31 mouse cellular contexts compared by ENCODE assay signal in the genomic region with DNA sequence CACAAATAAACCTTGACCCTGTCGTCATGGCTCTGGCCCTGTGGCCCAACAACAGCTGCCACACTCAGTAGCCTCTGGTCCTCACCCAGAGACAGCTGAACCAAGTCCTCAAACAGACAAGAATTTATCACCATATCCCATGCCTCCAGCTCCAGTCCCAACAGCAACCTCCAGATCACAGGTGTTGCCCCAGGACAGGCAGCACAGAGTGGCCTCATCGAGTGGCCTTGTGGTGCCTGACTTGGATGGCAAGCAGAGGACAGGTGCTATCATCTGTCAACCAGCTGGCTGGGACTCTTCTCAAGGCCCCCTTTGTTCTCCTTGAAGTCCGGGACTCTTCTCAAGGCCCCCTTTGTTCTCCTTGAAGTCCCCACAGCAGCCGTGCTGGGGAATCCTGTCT. TPM values are rescaled to one million over a fixed set of nuclear protein-coding genes. Genes with fewer than 3 reads are reported as not detected.
DNase-seq lines count a peak whose midpoint lies in the region; ATAC-seq and TF ChIP-seq lines count a peak whose summit lies in the region.
"Had no signal": no experiment of that assay in that cellular context is flagged by ENCODE, and none has a peak within 500 bp of the region (broad histone marks: within the 10 kb centered on the region; RNA-seq: fewer than 3 reads in every experiment).

No protein-coding gene starts in this region.

- H3K4me2 ChIP-seq in midbrain, postnatal 0 days (ENCODE audit: low read depth, low read length, poor library complexity, severe bottlenecking): no peak overlapping the region
- H3K4me2 ChIP-seq in limb, embryonic 14.5 days (replicated peaks; ENCODE audit: low read depth, low read length, severe bottlenecking): no peak overlapping the region
- H3K4me2 ChIP-seq: liver, embryonic 13.5 days; midbrain, embryonic 13.5 days; neural tube, embryonic 13.5 days had no signal

- WGBS in midbrain, embryonic 10.5 days: 65% methylated on average over 4 of the region's 4 CpGs
- WGBS in midbrain, postnatal 0 days: 41% methylated on average over 4 of the region's 4 CpGs
- WGBS in limb, embryonic 14.5 days: 45% methylated on average over 4 of the region's 4 CpGs

- H3K27me3 ChIP-seq in midbrain, embryonic 10.5 days (ENCODE audit: low read depth, poor library complexity, severe bottlenecking): no peaks in the 10 kb centered on the region
- no peaks in the 10 kb centered on the region for H3K27me3 ChIP-seq in midbrain, postnatal 0 days (ENCODE audit: insufficient read depth, low read length)
- no peaks in the 10 kb centered on the region for H3K27me3 ChIP-seq in limb, embryonic 14.5 days (ENCODE audit: control insufficient read depth, insufficient read depth, low read length)
- H3K27me3 ChIP-seq: liver, embryonic 13.5 days; midbrain, embryonic 13.5 days; neural tube, embryonic 13.5 days had no signal

- intact Hi-C loops in gastrocnemius, postnatal 14 days (cut with DNase I; ENCODE audit: low total_unique reads): loop anchor here (5.0 kb wide), 1 partner anchor 34 kb away; the partner anchor contains the start of gene Hip1

- H3K4me1 ChIP-seq in midbrain, embryonic 10.5 days: peaks cover 4% of the 10 kb centered on the region
- no peaks in the 10 kb centered on the region for H3K4me1 ChIP-seq in midbrain, postnatal 0 days (ENCODE audit: insufficient read depth, low read length)
- H3K4me1 ChIP-seq in limb, embryonic 14.5 days (ENCODE audit: control insufficient read depth, insufficient read depth, low read length): peaks cover 15% of the 10 kb centered on the region
- H3K4me1 ChIP-seq: liver, embryonic 13.5 days had no signal

- H3K27ac ChIP-seq in midbrain, embryonic 10.5 days (replicated peaks): peak overlapping the region; percentile 57
- H3K27ac ChIP-seq in midbrain, postnatal 0 days (ENCODE audit: low read depth, low read length): no peak overlapping the region
- no peak overlapping the region for H3K27ac ChIP-seq in limb, embryonic 14.5 days (replicated peaks; ENCODE audit: low read depth, low read length)
- H3K27ac ChIP-seq: layer of hippocampus, adult 2 months; liver, embryonic 13.5 days; midbrain, embryonic 13.5 days; neural tube, embryonic 13.5 days had no signal

- peaks cover 13% of the 10 kb centered on the region for H3K36me3 ChIP-seq in midbrain, embryonic 10.5 days
- no peaks in the 10 kb centered on the region for H3K36me3 ChIP-seq in midbrain, postnatal 0 days (ENCODE audit: insufficient read depth, low read length)
- peaks cover 13% of the 10 kb centered on the region; the same call in 1 of the 2 replicates for H3K36me3 ChIP-seq in limb, embryonic 14.5 days (ENCODE audit: control insufficient read depth, insufficient read depth, low read length)
- H3K36me3 ChIP-seq: liver, embryonic 13.5 days had no signal

- DNase-seq in gastrocnemius, postnatal 14 days: peak; percentile 29
- no peak for DNase-seq in gastrocnemius, adult 8-10 months (ENCODE audit: low spot score in 2 of 2)
- no peak for DNase-seq in midbrain, embryonic 10.5 days (ENCODE audit: low spot score)
- DNase-seq in midbrain, postnatal 0 days (ENCODE audit: low spot score): no peak
- no peak for DNase-seq in limb, embryonic 14.5 days (ENCODE audit: low spot score)
- no peak for DNase-seq in c-Kit-positive CD71-positive TER-119-positive erythroid progenitor cells, embryonic 14.5 days (ENCODE audit: low spot score)
- no peak for DNase-seq in cerebellum, postnatal 4 days (ENCODE audit: low spot score in 2 of 2)
- DNase-seq: adrenal gland, adult 8-10 months; cerebellum, adult 8-10 months; kidney, postnatal 25 days; liver, embryonic 13.5 days; lung, adult 2 months; lung, postnatal 14 days; thymus, adult 2 months; thymus, postnatal 4 days had no signal

- no peak overlapping the region for H3K9ac ChIP-seq in midbrain, postnatal 0 days (replicated peaks; ENCODE audit: low read length, poor library complexity, severe bottlenecking)
- no peak overlapping the region for H3K9ac ChIP-seq in limb, embryonic 14.5 days (ENCODE audit: low read depth, low read length, severe bottlenecking)
- H3K9ac ChIP-seq: liver, embryonic 13.5 days; midbrain, embryonic 13.5 days; neural tube, embryonic 13.5 days had no signal

- no peak for ATAC-seq in midbrain, postnatal 0 days (ENCODE audit: low FRiP score)
- peak; percentile 76 for ATAC-seq in limb, embryonic 14.5 days (ENCODE audit: low FRiP score, low read depth)
- ATAC-seq: activated CD4-positive, CD25-positive, alpha-beta regulatory T cell, adult 4 months; intestine, postnatal 0 days; midbrain, embryonic 13.5 days had no signal

- H3K9me3 ChIP-seq in midbrain, embryonic 10.5 days (replicated peaks): peaks cover 14% of the 10 kb centered on the region; the same call in 1 of the 2 replicates
- no peaks in the 10 kb centered on the region for H3K9me3 ChIP-seq in midbrain, postnatal 0 days (ENCODE audit: low read length)
- H3K9me3 ChIP-seq in limb, embryonic 14.5 days (ENCODE audit: control insufficient read depth, low read length): peaks cover 10% of the 10 kb centered on the region; the same call in 1 of the 2 replicates

- no peak overlapping the region for H3K4me3 ChIP-seq in midbrain, embryonic 10.5 days
- H3K4me3 ChIP-seq in midbrain, postnatal 0 days (ENCODE audit: low read depth, low read length): no peak overlapping the region
- H3K4me3 ChIP-seq in limb, embryonic 14.5 days (replicated peaks; ENCODE audit: low read length): no peak overlapping the region
- H3K4me3 ChIP-seq: layer of hippocampus, adult 2 months; liver, embryonic 13.5 days; midbrain, embryonic 13.5 days; neural tube, embryonic 13.5 days had no signal

- TF ChIP-seq POLR2A in limb, embryonic 14.5 days (IDR thresholded peaks at IDR 0.05; ENCODE audit: borderline replicate concordance, extremely low read depth, insufficient read depth, insufficient read length): no peak

- no peak for TF ChIP-seq CTCF in midbrain, postnatal 0 days (IDR thresholded peaks at IDR 0.05)

RNA-seq across cellular contexts. Expression of gene Hip1, which starts 31.8 kb away (rescaled TPM):
- 10 to 100 TPM; 54.1 to 58.9 TPM for total RNA-seq in gastrocnemius, postnatal 14 days (2021)
- total RNA-seq in gastrocnemius, adult 8-10 months (2022): 10 to 100 TPM; 14.7 to 17.2 (median 16.0) TPM
- 64.9 and 73.0 TPM in 2 replicates for polyA plus RNA-seq in midbrain, embryonic 10.5 days (2016; fragmentation: Nextera tagmentation; extraction: Ambion mirVana)
- 122 and 126 TPM in 2 replicates for total RNA-seq in midbrain, postnatal 0 days (2014; rRNA removed)
- 24.9 and 28.3 TPM in 2 replicates for polyA plus RNA-seq in midbrain, postnatal 0 days (2015; fragmentation: Nextera tagmentation; extraction: Ambion mirVana)
- 45.9 and 56.9 TPM in 2 replicates for polyA plus RNA-seq in limb, embryonic 14.5 days (2012; rRNA removed)
- polyA plus RNA-seq in limb, embryonic 14.5 days (2014; fragmentation: Nextera tagmentation; extraction: Ambion mirVana): 47.0 and 49.1 TPM in 2 replicates

RNA-seq across cellular contexts. Expression of gene Ccl26, which starts 50.2 kb away (rescaled TPM):
- total RNA-seq in gastrocnemius, postnatal 14 days (2021): not detected
- not detected for total RNA-seq in gastrocnemius, adult 8-10 months (2022)
- polyA plus RNA-seq in midbrain, embryonic 10.5 days (2016; fragmentation: Nextera tagmentation; extraction: Ambion mirVana): not detected in 2 replicates
- not detected in 2 replicates for total RNA-seq in midbrain, postnatal 0 days (2014; rRNA removed)
- polyA plus RNA-seq in midbrain, postnatal 0 days (2015; fragmentation: Nextera tagmentation; extraction: Ambion mirVana): not detected in 2 replicates
- polyA plus RNA-seq in limb, embryonic 14.5 days (2012; rRNA removed): not detected in 2 replicates
- not detected in 2 replicates for polyA plus RNA-seq in limb, embryonic 14.5 days (2014; fragmentation: Nextera tagmentation; extraction: Ambion mirVana)
- total RNA-seq: adrenal gland, adult 8-10 months; common myeloid progenitor, adult 5-6 weeks; gastrocnemius, adult 18-20 months; heart, adult 8-10 months; heart, postnatal 25 days; layer of hippocampus, adult 2 months; layer of hippocampus, postnatal 25 days; megakaryocyte progenitor cell, adult 5-6 weeks had no signal
- polyA plus RNA-seq: activated CD4-positive, CD25-positive, alpha-beta regulatory T cell, adult 4 months; C2C12; heart, embryonic 14.5 days; intestine, postnatal 0 days; kidney, embryonic 14.5 days; limb, embryonic 11.5 days; liver, embryonic 13.5 days; lung, adult 2 months; midbrain, embryonic 13.5 days; neural tube, embryonic 13.5 days; stomach, embryonic 16.5 days; thymus, adult 2 months had no signal

RNA-seq across cellular contexts. Expression of gene Ccl24, which starts 59.7 kb away (rescaled TPM):
- total RNA-seq in gastrocnemius, postnatal 14 days (2021): 1 to 10 TPM; 1.1 to 1.7 TPM
- total RNA-seq in gastrocnemius, adult 8-10 months (2022): 1 to 10 TPM in 2 of 4 experiments, under 1 TPM in 1, not detected in 1; 0.44 to 2.6 (median 1.2) TPM
- polyA plus RNA-seq in midbrain, embryonic 10.5 days (2016; fragmentation: Nextera tagmentation; extraction: Ambion mirVana): 1.0 and 1.8 TPM in 2 replicates
- total RNA-seq in midbrain, postnatal 0 days (2014; rRNA removed): 0.66 and 2.2 TPM in 2 replicates
- polyA plus RNA-seq in midbrain, postnatal 0 days (2015; fragmentation: Nextera tagmentation; extraction: Ambion mirVana): 1.9 and 2.4 TPM in 2 replicates
- polyA plus RNA-seq in limb, embryonic 14.5 days (2012; rRNA removed): 1.7 and 2.1 TPM in 2 replicates
- 1.8 and 2.3 TPM in 2 replicates for polyA plus RNA-seq in limb, embryonic 14.5 days (2014; fragmentation: Nextera tagmentation; extraction: Ambion mirVana)
- total RNA-seq: common myeloid progenitor, adult 5-6 weeks; layer of hippocampus, adult 2 months had no signal
- polyA plus RNA-seq: activated CD4-positive, CD25-positive, alpha-beta regulatory T cell, adult 4 months; C2C12 had no signal
